Mouse (Mus musculus): ENCODE results near the gene Grin2d. TPM values are rescaled to one million over a fixed set of nuclear protein-coding genes. Genes with fewer than 3 reads are reported as not detected.
A peak's percentile ranks its signal among the peaks of the same experiment; 100 is the strongest.

Grin2d gene
- polyA plus RNA-seq, 1 experiment: 0.43 TPM

- peaks cover 5% of the 10 kb centered on the region for H3K4me1 ChIP-seq (ENCODE audit: control insufficient read depth, insufficient read depth, low read length)
- no peak for TF ChIP-seq EP300 (IDR thresholded peaks at IDR 0.05; ENCODE audit: insufficient read depth, low read depth, low read length)
- TF ChIP-seq CTCF (IDR thresholded peaks at IDR 0.05; ENCODE audit: low read depth, low read length): no peak
- TF ChIP-seq POLR2A (IDR thresholded peaks at IDR 0.05; ENCODE audit: insufficient read depth, low read length): peak; percentile 25
- H3K36me3 ChIP-seq (ENCODE audit: control insufficient read depth, insufficient read depth, low read length, poor library complexity, severe bottlenecking): no peaks in the 10 kb centered on the region
- H3K4me3 ChIP-seq (ENCODE audit: low read depth, low read length): peak overlapping the region; percentile 94
- H3K9ac ChIP-seq (ENCODE audit: low read depth, poor library complexity, severe bottlenecking): peak overlapping the region; percentile 81
- no peaks in the 10 kb centered on the region for H3K9me3 ChIP-seq (replicated peaks; ENCODE audit: control insufficient read depth, insufficient read depth, low read length, poor library complexity, severe bottlenecking)
- H3K27me3 ChIP-seq (ENCODE audit: control insufficient read depth, insufficient read depth, low read length, poor library complexity, severe bottlenecking): no peaks in the 10 kb centered on the region
- 0 out of 2 replicates have a peak overlapping the region, but pooled peaks have one; percentile 3 for H3K27ac ChIP-seq (ENCODE audit: insufficient read depth, low read length)
Observed at GRCm38 (mm10) chr7:45865925-45866910, 12.0 kb downstream of the Grin2d start.

GRCm38 (mm10) chr7:45864435-45864834 is 13.7 kb downstream of the Grin2d start:
- no peak for TF ChIP-seq POLR2A (IDR thresholded peaks at IDR 0.05; ENCODE audit: insufficient read depth, low read length)
- TF ChIP-seq CTCF (IDR thresholded peaks at IDR 0.05; ENCODE audit: low read depth, low read length): no peak
- H3K4me1 ChIP-seq (ENCODE audit: control insufficient read depth, insufficient read depth, low read length): peaks cover 5% of the 10 kb centered on the region
- no peaks in the 10 kb centered on the region for H3K27me3 ChIP-seq (ENCODE audit: control insufficient read depth, insufficient read depth, low read length, poor library complexity, severe bottlenecking)

GRCm38 (mm10) chr7:45862804-45863203 is 15.4 kb downstream of the Grin2d start:
- no peaks in the 10 kb centered on the region for H3K27me3 ChIP-seq (ENCODE audit: control insufficient read depth, insufficient read depth, low read length, poor library complexity, severe bottlenecking)
- no peak overlapping the region for H3K27ac ChIP-seq (ENCODE audit: insufficient read depth, low read length)
- no peak overlapping the region for H3K4me3 ChIP-seq (ENCODE audit: low read depth, low read length)
- no peaks in the 10 kb centered on the region for H3K36me3 ChIP-seq (ENCODE audit: control insufficient read depth, insufficient read depth, low read length, poor library complexity, severe bottlenecking)
- 0 out of 2 replicates have a peak overlapping the region, but pooled peaks have one; percentile 47 for H3K9ac ChIP-seq (ENCODE audit: low read depth, poor library complexity, severe bottlenecking)
- TF ChIP-seq EP300 (IDR thresholded peaks at IDR 0.05; ENCODE audit: insufficient read depth, low read depth, low read length) (no peak), POLR2A (IDR thresholded peaks at IDR 0.05; ENCODE audit: insufficient read depth, low read length) (no peak), CTCF (IDR thresholded peaks at IDR 0.05; ENCODE audit: low read depth, low read length) (no peak)
- H3K4me1 ChIP-seq (ENCODE audit: control insufficient read depth, insufficient read depth, low read length): peaks cover 5% of the 10 kb centered on the region
- H3K9me3 ChIP-seq (replicated peaks; ENCODE audit: control insufficient read depth, insufficient read depth, low read length, poor library complexity, severe bottlenecking): no peaks in the 10 kb centered on the region

More at GRCm38 (mm10) chr7:45864435-45864834, 13.7 kb downstream of the Grin2d start:
- Histone ChIP-seq H3K4me3 (ENCODE audit: low read depth, low read length) (no peak overlapping the region), H3K27ac (ENCODE audit: insufficient read depth, low read length) (no peak overlapping the region), H3K9me3 (replicated peaks; ENCODE audit: control insufficient read depth, insufficient read depth, low read length, poor library complexity, severe bottlenecking) (no peaks in the 10 kb centered on the region), H3K36me3 (ENCODE audit: control insufficient read depth, insufficient read depth, low read length, poor library complexity, severe bottlenecking) (no peaks in the 10 kb centered on the region), H3K9ac (ENCODE audit: low read depth, poor library complexity, severe bottlenecking) (no peak overlapping the region)

- Histone ChIP-seq H3K9me3 (replicated peaks; ENCODE audit: control insufficient read depth, insufficient read depth, low read length, poor library complexity, severe bottlenecking) (no peaks in the 10 kb centered on the region), H3K4me3 (ENCODE audit: low read depth, low read length) (no peak overlapping the region), H3K27me3 (ENCODE audit: control insufficient read depth, insufficient read depth, low read length, poor library complexity, severe bottlenecking) (no peaks in the 10 kb centered on the region), H3K4me1 (ENCODE audit: control insufficient read depth, insufficient read depth, low read length) (peaks cover 3% of the 10 kb centered on the region), H3K36me3 (ENCODE audit: control insufficient read depth, insufficient read depth, low read length, poor library complexity, severe bottlenecking) (no peaks in the 10 kb centered on the region), H3K27ac (ENCODE audit: insufficient read depth, low read length) (no peak overlapping the region), H3K9ac (ENCODE audit: low read depth, poor library complexity, severe bottlenecking) (no peak overlapping the region)
- no peak for TF ChIP-seq POLR2A (IDR thresholded peaks at IDR 0.05; ENCODE audit: insufficient read depth, low read length)
- no peak for TF ChIP-seq EP300 (IDR thresholded peaks at IDR 0.05; ENCODE audit: insufficient read depth, low read depth, low read length)
- TF ChIP-seq CTCF (IDR thresholded peaks at IDR 0.05; ENCODE audit: low read depth, low read length): no peak
Observed at GRCm38 (mm10) chr7:45859008-45859407, 19.2 kb downstream of the Grin2d start.

GRCm38 (mm10) chr7:45856950-45857901 is 21.0 kb downstream of the Grin2d start:
- no peaks in the 10 kb centered on the region for H3K27me3 ChIP-seq (ENCODE audit: control insufficient read depth, insufficient read depth, low read length, poor library complexity, severe bottlenecking)
- H3K4me3 ChIP-seq (ENCODE audit: low read depth, low read length): peak overlapping the region; percentile 63
- no peaks in the 10 kb centered on the region for H3K9me3 ChIP-seq (replicated peaks; ENCODE audit: control insufficient read depth, insufficient read depth, low read length, poor library complexity, severe bottlenecking)
- H3K9ac ChIP-seq (ENCODE audit: low read depth, poor library complexity, severe bottlenecking): peak overlapping the region; percentile 6; the same call in 1 of the 2 replicates
- H3K36me3 ChIP-seq (ENCODE audit: control insufficient read depth, insufficient read depth, low read length, poor library complexity, severe bottlenecking): no peaks in the 10 kb centered on the region
- no peak for TF ChIP-seq EP300 (IDR thresholded peaks at IDR 0.05; ENCODE audit: insufficient read depth, low read depth, low read length)
- no peak for TF ChIP-seq POLR2A (IDR thresholded peaks at IDR 0.05; ENCODE audit: insufficient read depth, low read length)
- no peak for TF ChIP-seq CTCF (IDR thresholded peaks at IDR 0.05; ENCODE audit: low read depth, low read length)
- peaks cover 3% of the 10 kb centered on the region for H3K4me1 ChIP-seq (ENCODE audit: control insufficient read depth, insufficient read depth, low read length)
- H3K27ac ChIP-seq (ENCODE audit: insufficient read depth, low read length): no peak overlapping the region
